Mouse (Mus musculus) neural tube, embryonic 15.5 days (tissue): ENCODE measurements at regions not wholly inside any gene's neighbourhood (a gene's known extent, or its start where the extent isn't known, plus 50 kb on each side); places are given as distances from the start of the nearest gene placed in this dataset.

Experiments
- ATAC-seq: fragments of 200-750 bp; cut with Nextera tagmentation; 2 replicates; pipeline ENCODE4 v1.8.0; 2017; ENCODE audit warnings: mild to moderate bottlenecking, moderate TSS enrichment, moderate library complexity; ENCODE audit not compliant: low FRiP score
- H3K27ac ChIP-seq: fragments of 300-500 bp; sonication (generic); replicated peaks from 2 replicates; pipeline ENCODE4 v1.5.1; 2015; ENCODE audit warnings: mild to moderate bottlenecking, inconsistent platforms
- H3K27me3 ChIP-seq: fragments of 300-500 bp; sonication (generic); replicated peaks from 2 replicates; pipeline ENCODE4 v1.6.1; 2015; ENCODE audit warnings: inconsistent platforms
- H3K36me3 ChIP-seq: fragments of 300-500 bp; sonication (generic); 2 replicates; pipeline ENCODE4 v1.6.1; 2015; ENCODE audit warnings: inconsistent platforms
- H3K4me1 ChIP-seq: fragments of 300-500 bp; sonication (generic); 2 replicates; pipeline ENCODE4 v1.6.1; 2015; ENCODE audit warnings: inconsistent platforms
- H3K4me2 ChIP-seq: fragments of 300-500 bp; sonication (generic); 2 replicates; pipeline ENCODE4 v1.6.1; 2015; ENCODE audit warnings: inconsistent platforms, mild to moderate bottlenecking, moderate library complexity
- H3K4me3 ChIP-seq: fragments of 300-500 bp; sonication (generic); replicated peaks from 2 replicates; pipeline ENCODE4 v1.5.1; 2015; ENCODE audit warnings: mild to moderate bottlenecking, inconsistent platforms
- H3K9ac ChIP-seq: fragments of 300-500 bp; sonication (generic); replicated peaks from 2 replicates; pipeline ENCODE4 v1.6.1; 2015; ENCODE audit warnings: mild to moderate bottlenecking, inconsistent platforms
- H3K9me3 ChIP-seq: fragments of 300-500 bp; sonication (generic); replicated peaks from 2 replicates; pipeline ENCODE4 v1.6.1; 2016; ENCODE audit warnings: inconsistent platforms
- WGBS: fragments of 180-500 bp; shearing (Covaris S2); methylation state at CpG from one replicate; pipeline ENCODE4 v1.1.7; 2015; ENCODE audit warnings: mixed read lengths; 5-methylcytosine and 5-hydroxymethylcytosine counted together

DNA sequence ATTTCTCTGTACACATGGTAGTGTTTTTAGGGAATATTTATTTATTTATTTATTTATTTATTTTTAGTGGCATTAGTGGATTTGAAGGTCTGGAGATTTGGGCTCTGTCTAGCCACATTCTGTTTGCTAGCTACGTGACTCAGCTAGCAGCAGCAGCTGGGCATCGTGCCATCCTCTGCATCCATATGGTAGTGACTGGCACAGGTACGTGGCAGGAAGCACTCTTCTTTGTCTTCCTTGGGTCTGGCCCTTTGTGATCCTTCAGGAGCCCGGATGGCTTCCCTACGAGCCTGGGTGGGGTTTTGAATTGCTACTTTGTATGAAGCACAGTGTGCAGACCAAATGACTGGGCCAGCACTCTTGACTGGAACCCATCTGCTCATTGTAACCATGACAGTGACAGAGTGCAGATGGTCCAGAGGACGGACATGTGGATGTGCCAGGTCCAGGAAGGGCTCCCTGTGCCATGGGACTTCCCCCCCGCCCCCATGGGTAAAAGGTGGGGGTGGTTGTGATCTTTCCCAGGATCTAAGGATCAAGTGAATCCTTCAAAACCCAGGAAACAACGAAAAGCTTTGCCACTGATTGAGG is 66.2 kb upstream of the Igfbp7 start:
- Histone ChIP-seq H3K9me3 (no peaks in the 10 kb centered on the region), H3K4me2 (no peak overlapping the region), H3K9ac (no peak overlapping the region), H3K4me1 (no peaks in the 10 kb centered on the region), H3K36me3 (no peaks in the 10 kb centered on the region), H3K27me3 (no peaks in the 10 kb centered on the region), H3K4me3 (no peak overlapping the region), H3K27ac (no peak overlapping the region)
- WGBS: 75% methylated on average over 8 of the region's 8 CpGs
- ATAC-seq: no peak

DNA sequence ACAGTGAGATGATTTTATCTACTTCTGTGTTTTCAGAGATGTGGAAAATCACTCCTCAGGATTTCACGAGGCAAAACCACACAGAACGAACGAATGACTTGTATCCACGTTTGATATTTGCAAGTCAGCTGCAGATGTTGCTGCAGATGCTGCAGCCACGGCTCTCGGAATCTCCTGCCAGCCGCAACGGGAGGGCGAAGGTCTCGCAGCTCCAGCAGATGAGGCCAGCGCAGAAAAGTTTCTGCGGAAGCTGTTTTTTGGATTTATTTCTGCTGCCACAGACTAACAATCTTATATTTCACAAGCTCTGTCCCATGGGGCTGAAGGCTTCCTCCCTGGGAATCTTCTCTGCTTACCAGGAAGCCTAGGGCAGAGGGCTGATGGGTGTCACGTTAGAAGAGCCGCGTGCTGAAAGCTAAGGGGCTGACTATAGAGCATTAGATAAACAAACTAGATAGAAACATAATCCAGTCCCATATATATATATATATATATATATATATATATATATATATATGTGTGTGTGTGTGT is 61.5 kb upstream of the Igfbp7 start:
- H3K4me2 ChIP-seq: no peak overlapping the region
- no peaks in the 10 kb centered on the region for H3K27me3 ChIP-seq
- H3K9ac ChIP-seq: no peak overlapping the region
- no peak for ATAC-seq
- no peak overlapping the region for H3K4me3 ChIP-seq
- H3K9me3 ChIP-seq: no peaks in the 10 kb centered on the region
- no peaks in the 10 kb centered on the region for H3K36me3 ChIP-seq
- H3K27ac ChIP-seq: no peak overlapping the region
- no peaks in the 10 kb centered on the region for H3K4me1 ChIP-seq
- 85% methylated on average over 15 of the region's 15 CpGs for WGBS

- no peak overlapping the region for H3K27ac ChIP-seq
- WGBS: 63% methylated on average over 15 of the region's 15 CpGs
- no peak for ATAC-seq
Measured at GRCm38 (mm10) chr5:77468467-77468866, 60.6 kb upstream of the Igfbp7 start.

GRCm38 (mm10) chr5:77464851-77465548 is 57.2 kb upstream of the Igfbp7 start:
- Histone ChIP-seq H3K9ac (no peak overlapping the region), H3K9me3 (no peaks in the 10 kb centered on the region), H3K4me1 (0 out of 2 replicates have a peak, but pooled peaks cover 3% of the 10 kb centered on the region), H3K27me3 (no peaks in the 10 kb centered on the region), H3K27ac (no peak overlapping the region), H3K36me3 (no peaks in the 10 kb centered on the region), H3K4me3 (no peak overlapping the region), H3K4me2 (no peak overlapping the region)
- no peak for ATAC-seq
- WGBS: 63% methylated on average over 19 of the region's 19 CpGs

More at GRCm38 (mm10) chr5:77468467-77468866, 60.6 kb upstream of the Igfbp7 start:
- Histone ChIP-seq H3K9me3 (no peaks in the 10 kb centered on the region), H3K4me2 (no peak overlapping the region), H3K9ac (no peak overlapping the region), H3K4me1 (no peaks in the 10 kb centered on the region), H3K36me3 (no peaks in the 10 kb centered on the region), H3K4me3 (no peak overlapping the region), H3K27me3 (no peaks in the 10 kb centered on the region)

DNA sequence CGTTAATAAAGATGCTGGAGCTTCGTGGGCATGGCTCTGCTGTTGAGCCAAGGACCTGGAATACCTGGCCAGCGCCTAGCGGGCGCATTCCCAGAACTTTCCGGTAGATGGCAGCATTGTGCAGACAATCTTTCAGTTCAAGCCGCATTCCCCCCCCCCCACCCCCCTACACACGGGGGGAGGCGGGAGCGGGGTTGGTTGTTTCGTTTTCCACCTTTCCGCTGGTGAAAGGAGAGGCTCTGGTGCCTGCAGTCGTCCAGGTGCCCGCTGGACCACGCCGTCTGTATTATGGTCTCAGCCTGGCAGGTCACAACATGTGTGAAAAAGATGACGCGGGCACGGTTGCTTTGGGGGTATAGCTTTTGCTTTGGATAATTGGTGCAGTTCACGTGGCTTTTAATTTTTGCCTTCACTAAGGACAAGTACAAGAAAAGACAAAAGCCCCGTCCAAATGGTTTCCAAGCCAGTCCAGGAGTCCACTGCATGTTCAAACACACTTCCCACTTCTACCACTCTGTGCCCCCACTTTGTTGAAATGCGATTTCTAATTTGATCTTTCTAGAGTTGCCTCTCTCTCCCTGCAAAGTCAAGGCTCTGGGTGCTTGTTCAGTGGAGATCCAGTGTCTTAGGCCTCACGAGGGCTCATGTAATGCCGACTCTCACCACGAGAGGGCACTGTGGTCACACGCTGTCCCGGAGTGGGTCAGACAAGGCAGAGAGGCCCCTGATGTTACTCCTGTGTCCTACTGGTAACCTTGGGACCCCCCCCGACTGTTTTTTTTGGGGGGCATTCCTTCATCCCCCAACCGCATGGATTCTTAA is 52.3 kb upstream of the Igfbp7 start:
- Histone ChIP-seq H3K9me3 (no peaks in the 10 kb centered on the region), H3K27ac (peak overlapping the region; percentile 76), H3K36me3 (no peaks in the 10 kb centered on the region), H3K9ac (peak overlapping the region; percentile 39), H3K4me2 (peak overlapping the region; percentile 56), H3K4me3 (peak overlapping the region; percentile 46), H3K4me1 (peaks cover 6% of the 10 kb centered on the region; the same call in 1 of the 2 replicates), H3K27me3 (no peaks in the 10 kb centered on the region)
- 1% methylated on average over 29 of the region's 29 CpGs for WGBS
- ATAC-seq: peak; percentile 95
